Mouse (Mus musculus): Measurements from ENCODE around the gene Pank4. TPM values are rescaled to one million over a fixed set of nuclear protein-coding genes. Genes with fewer than 3 reads are reported as not detected.

The Pank4 gene
- total and polyA plus RNA-seq, 2 experiments from 2014 or later = 27.3 to 36.7 TPM

DNA sequence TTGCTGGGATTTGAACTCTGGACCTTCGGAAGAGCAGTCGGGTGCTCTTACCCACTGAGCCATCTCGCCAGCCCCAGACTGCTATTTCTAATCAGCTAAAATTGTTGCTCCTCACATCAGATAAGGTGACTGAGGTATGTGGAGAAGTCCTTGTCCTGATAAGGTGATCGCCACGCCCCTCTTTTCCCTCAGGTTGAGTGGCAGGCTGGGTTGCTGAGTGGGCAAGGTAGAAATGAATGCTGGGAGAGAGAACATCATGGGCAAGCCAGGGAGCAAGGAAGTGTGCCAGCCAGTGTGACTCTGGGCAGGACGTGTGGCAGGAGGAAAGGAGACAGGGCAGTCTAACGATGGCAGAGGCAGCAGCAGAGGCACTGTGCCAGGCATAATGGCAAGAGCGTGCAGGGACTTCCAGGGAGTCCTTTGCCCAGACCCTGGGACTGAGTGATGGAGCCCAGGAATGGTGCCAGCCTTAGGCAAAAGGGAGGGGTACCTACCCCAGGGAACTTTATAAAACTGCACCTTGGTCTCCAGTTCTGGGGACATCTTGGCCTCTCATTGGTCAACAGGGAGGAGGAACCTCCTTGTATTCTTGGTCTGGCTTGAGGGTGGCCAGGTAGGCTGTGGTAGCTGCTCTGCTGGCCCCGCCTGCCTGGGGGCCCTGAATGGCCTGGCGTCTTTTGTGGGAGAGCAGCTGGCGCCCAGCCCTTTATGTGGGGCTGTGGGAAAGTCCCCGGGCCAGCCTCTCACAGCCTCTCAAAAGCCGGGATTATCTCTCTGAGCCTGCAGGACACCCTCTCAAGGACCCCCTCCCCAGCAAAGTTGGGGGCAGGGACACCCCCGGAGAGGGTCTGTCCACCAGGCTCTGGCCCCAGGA is 15.6 kb upstream of the Pank4 start:
- peaks cover 11% of the 10 kb centered on the region; the same call in 1 of the 2 replicates for H3K4me1 ChIP-seq (ENCODE audit: insufficient read depth, low read length)
- no peaks in the 10 kb centered on the region for H3K27me3 ChIP-seq (ENCODE audit: insufficient read depth, low read length)
- 0 out of 2 replicates have a peak overlapping the region, but pooled peaks have one; percentile 44 for H3K27ac ChIP-seq (ENCODE audit: low read depth, low read length)
- ATAC-seq (ENCODE audit: low FRiP score) (peak; percentile 64), DNase-seq (ENCODE audit: low spot score) (peak; percentile 91)
- no peak overlapping the region for H3K4me3 ChIP-seq (ENCODE audit: low read depth, low read length)
- WGBS = 32% methylated on average over 13 of the region's 14 CpGs
- no peak; the same call in 1 of the 2 replicates for TF ChIP-seq CTCF (IDR thresholded peaks at IDR 0.05)
- H3K36me3 ChIP-seq (ENCODE audit: insufficient read depth, low read length) = no peaks in the 10 kb centered on the region
- no peak overlapping the region for H3K9ac ChIP-seq (replicated peaks; ENCODE audit: low read length, poor library complexity, severe bottlenecking)
- no peak overlapping the region for H3K4me2 ChIP-seq (ENCODE audit: low read depth, low read length, poor library complexity, severe bottlenecking)
- H3K9me3 ChIP-seq (ENCODE audit: low read length) = no peaks in the 10 kb centered on the region

GRCm38 (mm10) chr4:154948940-154949588 is 14.9 kb upstream of the Pank4 start:
- H3K36me3 ChIP-seq (ENCODE audit: insufficient read depth, low read length) = no peaks in the 10 kb centered on the region
- no peaks in the 10 kb centered on the region for H3K9me3 ChIP-seq (ENCODE audit: low read length)
- peaks cover 11% of the 10 kb centered on the region; the same call in 1 of the 2 replicates for H3K4me1 ChIP-seq (ENCODE audit: insufficient read depth, low read length)
- no peak for TF ChIP-seq CTCF (IDR thresholded peaks at IDR 0.05)
- 25% methylated on average over 6 of the region's 6 CpGs for WGBS
- H3K27me3 ChIP-seq (ENCODE audit: insufficient read depth, low read length) = no peaks in the 10 kb centered on the region
- no peak overlapping the region for H3K9ac ChIP-seq (replicated peaks; ENCODE audit: low read length, poor library complexity, severe bottlenecking)
- no peak overlapping the region for H3K4me3 ChIP-seq (ENCODE audit: low read depth, low read length)
- DNase-seq (ENCODE audit: low spot score) (no peak), ATAC-seq (ENCODE audit: low FRiP score) (no peak)
- H3K27ac ChIP-seq (ENCODE audit: low read depth, low read length) = peak overlapping the region; percentile 44; the same call in 1 of the 2 replicates
- 0 out of 2 replicates have a peak overlapping the region, but pooled peaks have one; percentile 10 for H3K4me2 ChIP-seq (ENCODE audit: low read depth, low read length, poor library complexity, severe bottlenecking)

GRCm38 (mm10) chr4:154949589-154949982 is 14.3 kb upstream of the Pank4 start:
- DNase-seq (ENCODE audit: low spot score) (peak; percentile 48), ATAC-seq (ENCODE audit: low FRiP score) (no peak)
- peak overlapping the region; percentile 10 for H3K4me2 ChIP-seq (ENCODE audit: low read depth, low read length, poor library complexity, severe bottlenecking)
- WGBS = 2% methylated on average over 16 of the region's 16 CpGs
- no peak overlapping the region for H3K4me3 ChIP-seq (ENCODE audit: low read depth, low read length)
- H3K9me3 ChIP-seq (ENCODE audit: low read length) = no peaks in the 10 kb centered on the region
- H3K4me1 ChIP-seq (ENCODE audit: insufficient read depth, low read length) = peaks cover 11% of the 10 kb centered on the region; the same call in 1 of the 2 replicates
- H3K27me3 ChIP-seq (ENCODE audit: insufficient read depth, low read length) = no peaks in the 10 kb centered on the region
- no peaks in the 10 kb centered on the region for H3K36me3 ChIP-seq (ENCODE audit: insufficient read depth, low read length)
- no peak for TF ChIP-seq CTCF (IDR thresholded peaks at IDR 0.05)
- H3K27ac ChIP-seq (ENCODE audit: low read depth, low read length) = no peak overlapping the region
- H3K9ac ChIP-seq (replicated peaks; ENCODE audit: low read length, poor library complexity, severe bottlenecking) = no peak overlapping the region

DNA sequence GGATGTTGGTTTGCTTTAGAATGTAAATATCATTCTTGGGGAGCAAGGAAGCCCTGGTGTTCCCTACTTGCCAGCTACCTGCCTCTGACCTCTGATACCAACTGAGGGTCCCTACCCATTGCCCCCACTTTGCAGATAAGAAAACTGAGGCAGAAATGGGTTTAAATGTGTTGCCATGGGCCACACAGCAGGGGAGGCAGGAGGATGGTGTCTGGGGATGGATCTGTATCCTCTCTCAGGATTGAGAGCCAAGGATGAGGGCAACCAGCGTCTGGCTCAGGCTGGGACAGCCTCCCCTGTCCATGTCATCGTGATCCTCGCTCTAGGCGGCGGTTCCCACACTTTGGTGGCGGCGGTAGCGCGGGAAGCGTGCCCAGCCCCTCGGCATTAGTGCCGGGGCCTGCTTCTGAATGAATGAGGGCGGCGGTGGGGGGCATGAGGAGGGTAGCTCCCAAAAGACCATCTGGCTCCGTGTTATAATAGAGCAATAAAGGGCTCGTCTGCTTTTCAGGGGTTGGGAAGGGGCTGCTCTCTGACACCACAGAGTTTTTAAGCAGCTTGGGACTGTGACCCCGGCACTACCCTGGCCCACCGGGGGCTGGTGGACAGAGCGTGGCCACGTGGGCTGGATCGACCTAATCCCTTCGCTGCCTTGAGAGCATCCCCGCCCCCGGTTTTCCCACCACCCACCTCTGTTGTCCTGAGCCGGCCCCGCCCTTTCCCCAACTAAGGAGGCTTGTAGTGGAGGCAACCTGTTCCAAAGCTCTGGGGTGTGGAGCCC is 11.3 kb upstream of the Pank4 start:
- peak overlapping the region; percentile 26 for H3K4me2 ChIP-seq (ENCODE audit: low read depth, low read length, poor library complexity, severe bottlenecking)
- 2% methylated on average over 26 of the region's 26 CpGs for WGBS
- peaks cover 4% of the 10 kb centered on the region; the same call in 1 of the 2 replicates for H3K4me1 ChIP-seq (ENCODE audit: insufficient read depth, low read length)
- H3K4me3 ChIP-seq (ENCODE audit: low read depth, low read length) = no peak overlapping the region
- H3K9me3 ChIP-seq (ENCODE audit: low read length) = no peaks in the 10 kb centered on the region
- no peaks in the 10 kb centered on the region for H3K27me3 ChIP-seq (ENCODE audit: insufficient read depth, low read length)
- H3K36me3 ChIP-seq (ENCODE audit: insufficient read depth, low read length) = no peaks in the 10 kb centered on the region
- ATAC-seq (ENCODE audit: low FRiP score) (peak; percentile 41; the same call in 1 of the 2 replicates), DNase-seq (ENCODE audit: low spot score) (peak; percentile 63)
- no peak overlapping the region for H3K9ac ChIP-seq (replicated peaks; ENCODE audit: low read length, poor library complexity, severe bottlenecking)
- H3K27ac ChIP-seq (ENCODE audit: low read depth, low read length) = no peak overlapping the region
- TF ChIP-seq CTCF (IDR thresholded peaks at IDR 0.05) = no peak

- Histone ChIP-seq H3K27me3 (ENCODE audit: insufficient read depth, low read length) (no peaks in the 10 kb centered on the region), H3K4me1 (ENCODE audit: insufficient read depth, low read length) (peaks cover 17% of the 10 kb centered on the region; the same call in 1 of the 2 replicates), H3K9me3 (ENCODE audit: low read length) (no peaks in the 10 kb centered on the region), H3K36me3 (ENCODE audit: insufficient read depth, low read length) (no peaks in the 10 kb centered on the region), H3K4me3 (ENCODE audit: low read depth, low read length) (no peak overlapping the region), H3K9ac (replicated peaks; ENCODE audit: low read length, poor library complexity, severe bottlenecking) (no peak overlapping the region), H3K27ac (ENCODE audit: low read depth, low read length) (no peak overlapping the region), H3K4me2 (ENCODE audit: low read depth, low read length, poor library complexity, severe bottlenecking) (no peak overlapping the region)
- TF ChIP-seq CTCF (IDR thresholded peaks at IDR 0.05) = no peak
- ATAC-seq (ENCODE audit: low FRiP score) (no peak), DNase-seq (ENCODE audit: low spot score) (no peak)
- WGBS = 36% methylated on average over 9 of the region's 9 CpGs
Observed at GRCm38 (mm10) chr4:154956604-154957003, 7.3 kb upstream of the Pank4 start.
